Mouse (Mus musculus): Measurements from ENCODE around the gene Akt3.

- no peak for TF ChIP-seq CTCF (conservative IDR thresholded peaks at IDR 0.05; ENCODE audit: low read length)
- TF ChIP-seq POU5F1 (IDR thresholded peaks at IDR 0.05; ENCODE audit: borderline replicate concordance, low read length) = no peak
- no peak for TF ChIP-seq NANOG (IDR thresholded peaks at IDR 0.05; ENCODE audit: borderline replicate concordance, low read length)
Measured at GRCm38 (mm10) chr1:177191623-177192022, 66.4 kb downstream of the Akt3 start.

Data from E14TG2a.4 (cell line).